Mouse (Mus musculus) erythroblast, embryonic 14.5 days (primary cell): ENCODE results near the gene Mtf1.

Experiments
- GATA1 ChIP-seq: IDR thresholded peaks from 2 replicates; pipeline ENCODE4 v1.6.1; 2012; ENCODE audit warnings: low read length, inconsistent platforms, mixed read lengths
- TAL1 ChIP-seq: IDR thresholded peaks from 3 replicates; pipeline ENCODE4 v1.6.1; 2012; ENCODE audit warnings: low read length, inconsistent platforms, mixed read lengths

DNA sequence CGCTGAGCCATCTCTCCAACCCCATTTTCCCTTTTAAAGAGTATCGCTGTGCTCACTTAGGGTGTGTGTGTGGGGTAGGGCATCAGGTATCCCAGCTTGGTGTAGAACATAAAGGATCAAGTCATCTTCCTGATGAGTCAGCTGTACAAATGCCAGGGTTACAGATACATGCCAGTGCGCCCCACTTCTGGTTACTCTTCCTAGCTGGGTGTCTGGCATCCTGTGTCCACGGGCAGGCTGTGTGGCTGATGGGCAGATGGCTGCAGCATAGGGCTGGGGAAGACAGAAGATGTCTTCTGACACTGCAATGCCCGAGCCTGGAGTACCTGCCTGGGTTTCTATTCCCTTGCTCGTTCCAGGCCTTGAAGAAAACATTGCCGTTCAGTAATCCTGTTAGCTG is 20.5 kb upstream of the Mtf1 start:
- TF ChIP-seq GATA1, result no peak
- no peak for TF ChIP-seq TAL1
